Mouse (Mus musculus) kidney, postnatal 0 days (tissue): ENCODE measurements around the gene Ush2a. TPM values are rescaled to one million over a fixed set of nuclear protein-coding genes. Genes with fewer than 3 reads are reported as not detected.

Experiments used
- ATAC-seq: fragments of 200-750 bp; cut with Nextera tagmentation; replicated peaks from 2 replicates; pipeline ENCODE4 v1.8.0; 2017; ENCODE audit warnings: low read depth, moderate number of reproducible peaks, moderate TSS enrichment, moderate library complexity; ENCODE audit not compliant: low FRiP score
- DNase-seq: peaks from one replicate; pipeline ENCODE4 v3.0.0-alpha.2; 2016; ENCODE audit warnings: low spot score
- H3K27ac ChIP-seq: fragments of 300-500 bp; sonication (generic); 2 replicates; pipeline ENCODE4 v1.5.1; 2014; ENCODE audit warnings: mild to moderate bottlenecking
- H3K27me3 ChIP-seq: fragments of 300-500 bp; sonication (generic); 2 replicates; pipeline ENCODE4 v1.6.1; 2014; ENCODE audit warnings: low read length, mixed read lengths; ENCODE audit not compliant: insufficient read depth
- H3K36me3 ChIP-seq: fragments of 300-500 bp; sonication (generic); 2 replicates; pipeline ENCODE4 v1.6.1; 2014; ENCODE audit warnings: low read length, mixed read lengths; ENCODE audit not compliant: insufficient read depth
- H3K4me1 ChIP-seq: fragments of 300-500 bp; sonication (generic); replicated peaks from 2 replicates; pipeline ENCODE4 v1.6.1; 2014; ENCODE audit warnings: antibody characterized with exemption, low read length, mixed read lengths; ENCODE audit not compliant: insufficient read depth
- H3K4me2 ChIP-seq: fragments of 300-500 bp; sonication (generic); 2 replicates; pipeline ENCODE4 v1.6.1; 2014; ENCODE audit warnings: mild to moderate bottlenecking, low read length, moderate library complexity, mixed read lengths
- H3K4me3 ChIP-seq: fragments of 300-500 bp; sonication (generic); replicated peaks from 2 replicates; pipeline ENCODE4 v1.5.1; 2014; ENCODE audit warnings: low read depth, low read length
- H3K9ac ChIP-seq: fragments of 300-500 bp; sonication (generic); 2 replicates; pipeline ENCODE4 v1.6.1; 2014; ENCODE audit warnings: low read depth, low read length
- H3K9me3 ChIP-seq: fragments of 300-500 bp; sonication (generic); replicated peaks from 2 replicates; pipeline ENCODE4 v1.6.1; 2016; ENCODE audit warnings: low read length, inconsistent platforms, mixed read lengths
- CTCF ChIP-seq: IDR thresholded peaks from 2 replicates; pipeline ENCODE4 v1.5.1; 2016; ENCODE audit warnings: antibody characterized with exemption, low read depth, mild to moderate bottlenecking, moderate library complexity
- WGBS: fragments of 180-500 bp; shearing (Covaris S2); extraction: QIAGEN DNeasy Blood & Tissue Kit; methylation state at CpG from one replicate; pipeline ENCODE4 v1.1.7; 2014; 5-methylcytosine and 5-hydroxymethylcytosine counted together
- polyA plus RNA-seq: library from polyadenylated mRNA; unstranded; fragments of >200 nt; fragmentation: Nextera tagmentation; extraction: Ambion mirVana; gene quantifications from 2 replicates; pipeline ENCODE4 v1.2.1, GENCODE M21; 2015

The Ush2a gene
- polyA plus RNA-seq, 1 experiment from 2014 or later = not detected

DNA sequence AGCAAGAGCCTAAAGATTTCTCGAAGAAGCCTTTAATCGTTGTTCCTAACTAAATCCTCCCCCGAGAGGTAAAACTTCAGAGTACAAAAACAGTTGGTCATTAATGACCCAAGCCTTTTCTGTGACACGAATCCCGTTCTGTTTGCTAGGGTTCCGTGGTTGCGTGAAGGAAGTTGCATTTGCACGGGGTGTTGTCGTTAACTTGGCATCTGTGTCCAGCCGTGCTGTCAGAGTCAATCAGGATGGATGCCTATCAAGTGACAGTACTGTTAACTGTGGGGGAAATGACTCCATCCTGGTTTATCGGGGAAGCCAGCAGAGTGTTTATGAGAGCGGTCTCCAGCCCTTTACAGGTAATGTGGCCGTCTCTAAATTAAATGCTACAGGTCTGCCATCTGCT is 287.9 kb downstream of the Ush2a start:
- DNase-seq = peak; percentile 6

DNA sequence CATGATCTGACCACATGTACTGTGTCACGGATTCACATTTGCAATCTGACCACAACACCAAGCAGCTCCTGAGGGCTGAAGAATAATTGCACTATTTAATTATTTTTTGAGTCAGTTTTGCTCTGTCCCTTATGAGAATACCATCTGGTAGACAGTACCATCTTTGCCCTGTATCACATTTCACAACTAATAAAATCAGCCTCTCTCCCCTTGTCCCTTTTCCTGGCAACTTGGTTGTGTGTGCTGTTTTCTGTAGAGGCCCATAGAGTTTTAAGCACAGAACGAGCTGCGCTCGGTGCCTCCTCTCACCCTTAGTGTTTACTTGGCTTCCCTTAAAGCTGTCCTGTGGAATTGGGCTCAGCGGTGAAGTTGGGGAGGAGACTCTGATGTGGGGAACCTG is 290.0 kb downstream of the Ush2a start:
- no peak overlapping the region for H3K27ac ChIP-seq
- no peaks in the 10 kb centered on the region for H3K27me3 ChIP-seq
- WGBS = 25% methylated on average over 5 of the region's 5 CpGs
- H3K9me3 ChIP-seq = no peaks in the 10 kb centered on the region
- TF ChIP-seq CTCF = no peak
- H3K4me2 ChIP-seq = no peak overlapping the region
- no peaks in the 10 kb centered on the region for H3K36me3 ChIP-seq
- no peak overlapping the region for H3K4me3 ChIP-seq
- ATAC-seq = peak; percentile 25; the same call in 1 of the 2 replicates
- H3K4me1 ChIP-seq = no peaks in the 10 kb centered on the region
- H3K9ac ChIP-seq = no peak overlapping the region
- DNase-seq = peak; percentile 59

More for the DNA sequence above, 287.9 kb downstream of the Ush2a start:
- Histone ChIP-seq H3K4me2 (no peak overlapping the region), H3K27ac (no peak overlapping the region), H3K36me3 (no peaks in the 10 kb centered on the region), H3K27me3 (no peaks in the 10 kb centered on the region), H3K4me1 (no peaks in the 10 kb centered on the region), H3K9me3 (no peaks in the 10 kb centered on the region), H3K4me3 (no peak overlapping the region), H3K9ac (no peak overlapping the region)
- ATAC-seq = no peak
- 34% methylated on average over 13 of the region's 13 CpGs for WGBS
- no peak for TF ChIP-seq CTCF

GRCm38 (mm10) chr1:188558911-188559310 is 297.1 kb downstream of the Ush2a start:
- no peak for ATAC-seq
- Histone ChIP-seq H3K9me3 (no peaks in the 10 kb centered on the region), H3K4me1 (no peaks in the 10 kb centered on the region), H3K27ac (no peak overlapping the region), H3K4me2 (no peak overlapping the region), H3K4me3 (no peak overlapping the region), H3K36me3 (no peaks in the 10 kb centered on the region), H3K9ac (no peak overlapping the region), H3K27me3 (no peaks in the 10 kb centered on the region)
- TF ChIP-seq CTCF = no peak
- WGBS = 28% methylated on average over 2 of the region's 2 CpGs
- no peak for DNase-seq

GRCm38 (mm10) chr1:188566229-188566628 is 304.4 kb downstream of the Ush2a start:
- WGBS = 77% methylated on average over 5 of the region's 5 CpGs
- no peak overlapping the region for H3K4me2 ChIP-seq
- H3K27ac ChIP-seq = no peak overlapping the region
- DNase-seq (no peak), ATAC-seq (no peak)
- H3K9me3 ChIP-seq = no peaks in the 10 kb centered on the region
- no peak overlapping the region for H3K9ac ChIP-seq
- no peak overlapping the region for H3K4me3 ChIP-seq
- H3K4me1 ChIP-seq = no peaks in the 10 kb centered on the region
- no peaks in the 10 kb centered on the region for H3K27me3 ChIP-seq
- no peak for TF ChIP-seq CTCF
- no peaks in the 10 kb centered on the region for H3K36me3 ChIP-seq

DNA sequence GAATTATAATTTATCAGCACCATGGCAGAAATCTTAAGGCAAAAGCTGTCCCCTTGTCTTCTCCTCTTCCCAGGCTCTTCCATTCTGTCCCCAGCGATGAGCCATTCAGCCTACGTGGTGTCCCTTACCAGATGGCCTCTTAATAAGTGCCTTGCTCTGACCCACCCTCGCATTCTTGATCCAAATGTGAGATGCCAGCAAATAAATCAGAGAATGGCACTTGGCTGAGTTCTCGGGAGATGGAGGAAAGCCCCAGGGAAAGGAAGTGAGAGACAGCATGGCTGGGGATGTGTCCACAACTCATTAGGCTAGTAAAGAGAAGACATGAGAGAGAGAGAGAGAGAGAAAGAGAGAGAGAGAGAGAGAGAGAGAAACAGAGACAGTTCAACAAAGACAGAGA is 305.7 kb downstream of the Ush2a start:
- DNase-seq = no peak
- no peak overlapping the region for H3K4me3 ChIP-seq
- no peaks in the 10 kb centered on the region for H3K9me3 ChIP-seq
- no peak for ATAC-seq
- WGBS = 29% methylated on average over 4 of the region's 4 CpGs
- no peak for TF ChIP-seq CTCF
- no peak overlapping the region for H3K9ac ChIP-seq
- H3K36me3 ChIP-seq = no peaks in the 10 kb centered on the region
- H3K4me2 ChIP-seq = no peak overlapping the region
- H3K4me1 ChIP-seq = no peaks in the 10 kb centered on the region
- H3K27ac ChIP-seq = no peak overlapping the region
- no peaks in the 10 kb centered on the region for H3K27me3 ChIP-seq

GRCm38 (mm10) chr1:188568295-188568961 is 306.6 kb downstream of the Ush2a start:
- H3K4me1 ChIP-seq = no peaks in the 10 kb centered on the region
- no peak overlapping the region for H3K27ac ChIP-seq
- H3K4me2 ChIP-seq = no peak overlapping the region
- no peak overlapping the region for H3K4me3 ChIP-seq
- H3K9me3 ChIP-seq = no peaks in the 10 kb centered on the region
- WGBS = 78% methylated on average over 9 of the region's 9 CpGs
- DNase-seq = no peak
- no peak for TF ChIP-seq CTCF
- no peaks in the 10 kb centered on the region for H3K27me3 ChIP-seq
- H3K9ac ChIP-seq = no peak overlapping the region
- no peak for ATAC-seq
- no peaks in the 10 kb centered on the region for H3K36me3 ChIP-seq
